Mouse (Mus musculus): ENCODE measurements at regions not wholly inside any gene's neighbourhood (a gene's known extent, or its start where the extent isn't known, plus 50 kb on each side); places are given as distances from the start of the nearest gene placed in this dataset.
A peak's percentile ranks its signal among the peaks of the same experiment; 100 is the strongest.

- no peaks in the 10 kb centered on the region for H3K4me1 ChIP-seq (ENCODE audit: insufficient read depth, low read length)
- no peaks in the 10 kb centered on the region for H3K27me3 ChIP-seq (ENCODE audit: insufficient read depth, low read length)
- H3K27ac ChIP-seq (ENCODE audit: low read depth, low read length) = no peak overlapping the region
- H3K4me3 ChIP-seq (ENCODE audit: low read depth, low read length) = no peak overlapping the region
- WGBS = 84% methylated on average over 2 of the region's 2 CpGs
- ATAC-seq (ENCODE audit: low FRiP score) (no peak), DNase-seq (ENCODE audit: low spot score) (no peak)
- no peaks in the 10 kb centered on the region for H3K9me3 ChIP-seq (ENCODE audit: low read length)
- no peak overlapping the region for H3K4me2 ChIP-seq (ENCODE audit: low read depth, low read length, poor library complexity, severe bottlenecking)
- no peak for TF ChIP-seq CTCF (IDR thresholded peaks at IDR 0.05)
- H3K36me3 ChIP-seq (ENCODE audit: insufficient read depth, low read length) = no peaks in the 10 kb centered on the region
- no peak overlapping the region for H3K9ac ChIP-seq (replicated peaks; ENCODE audit: low read length, poor library complexity, severe bottlenecking)
These were observed 418.7 kb downstream of the Pik3r1 start for GRCm38 (mm10) chr13:101349354-101349753.

GRCm38 (mm10) chr13:101338280-101338872 lies 429.6 kb downstream of the Pik3r1 start:
- Histone ChIP-seq H3K4me1 (ENCODE audit: insufficient read depth, low read length) (no peaks in the 10 kb centered on the region), H3K27ac (ENCODE audit: low read depth, low read length) (no peak overlapping the region), H3K4me3 (ENCODE audit: low read depth, low read length) (no peak overlapping the region), H3K36me3 (ENCODE audit: insufficient read depth, low read length) (no peaks in the 10 kb centered on the region), H3K27me3 (ENCODE audit: insufficient read depth, low read length) (no peaks in the 10 kb centered on the region), H3K4me2 (ENCODE audit: low read depth, low read length, poor library complexity, severe bottlenecking) (no peak overlapping the region), H3K9me3 (ENCODE audit: low read length) (no peaks in the 10 kb centered on the region), H3K9ac (replicated peaks; ENCODE audit: low read length, poor library complexity, severe bottlenecking) (no peak overlapping the region)
- no peak for TF ChIP-seq CTCF (IDR thresholded peaks at IDR 0.05)
- WGBS = 98% methylated on average over 3 of the region's 3 CpGs
- DNase-seq (ENCODE audit: low spot score) (no peak), ATAC-seq (ENCODE audit: low FRiP score) (no peak)

- H3K27me3 ChIP-seq (ENCODE audit: insufficient read depth, low read length) = no peaks in the 10 kb centered on the region
- ATAC-seq (ENCODE audit: low FRiP score) (no peak), DNase-seq (ENCODE audit: low spot score) (peak; percentile 37)
- WGBS = 62% methylated on average over 4 of the region's 4 CpGs
- H3K9ac ChIP-seq (replicated peaks; ENCODE audit: low read length, poor library complexity, severe bottlenecking) = no peak overlapping the region
- no peaks in the 10 kb centered on the region for H3K4me1 ChIP-seq (ENCODE audit: insufficient read depth, low read length)
- no peak overlapping the region for H3K4me3 ChIP-seq (ENCODE audit: low read depth, low read length)
- no peaks in the 10 kb centered on the region for H3K36me3 ChIP-seq (ENCODE audit: insufficient read depth, low read length)
- no peak for TF ChIP-seq CTCF (IDR thresholded peaks at IDR 0.05)
- H3K4me2 ChIP-seq (ENCODE audit: low read depth, low read length, poor library complexity, severe bottlenecking) = no peak overlapping the region
- no peak overlapping the region for H3K27ac ChIP-seq (ENCODE audit: low read depth, low read length)
- no peaks in the 10 kb centered on the region for H3K9me3 ChIP-seq (ENCODE audit: low read length)
These were observed 449.4 kb downstream of the Pik3r1 start for GRCm38 (mm10) chr13:101318621-101319020.

- H3K4me3 ChIP-seq (ENCODE audit: low read depth, low read length) = no peak overlapping the region
- no peak for TF ChIP-seq CTCF (IDR thresholded peaks at IDR 0.05)
- no peaks in the 10 kb centered on the region for H3K9me3 ChIP-seq (ENCODE audit: low read length)
- no peaks in the 10 kb centered on the region for H3K4me1 ChIP-seq (ENCODE audit: insufficient read depth, low read length)
- H3K36me3 ChIP-seq (ENCODE audit: insufficient read depth, low read length) = no peaks in the 10 kb centered on the region
- no peak for ATAC-seq (ENCODE audit: low FRiP score)
- DNase-seq (ENCODE audit: low spot score) = no peak
- no peak overlapping the region for H3K4me2 ChIP-seq (ENCODE audit: low read depth, low read length, poor library complexity, severe bottlenecking)
- 89% methylated on average over 4 of the region's 4 CpGs for WGBS
- H3K27me3 ChIP-seq (ENCODE audit: insufficient read depth, low read length) = no peaks in the 10 kb centered on the region
- H3K27ac ChIP-seq (ENCODE audit: low read depth, low read length) = no peak overlapping the region
- no peak overlapping the region for H3K9ac ChIP-seq (replicated peaks; ENCODE audit: low read length, poor library complexity, severe bottlenecking)
These were observed 451.7 kb downstream of the Pik3r1 start for GRCm38 (mm10) chr13:101316336-101316735.

GRCm38 (mm10) chr13:101314040-101314439 lies 454.0 kb downstream of the Pik3r1 start:
- Histone ChIP-seq H3K27me3 (ENCODE audit: insufficient read depth, low read length) (no peaks in the 10 kb centered on the region), H3K36me3 (ENCODE audit: insufficient read depth, low read length) (no peaks in the 10 kb centered on the region), H3K9ac (replicated peaks; ENCODE audit: low read length, poor library complexity, severe bottlenecking) (no peak overlapping the region), H3K4me1 (ENCODE audit: insufficient read depth, low read length) (no peaks in the 10 kb centered on the region), H3K9me3 (ENCODE audit: low read length) (no peaks in the 10 kb centered on the region), H3K4me3 (ENCODE audit: low read depth, low read length) (no peak overlapping the region), H3K27ac (ENCODE audit: low read depth, low read length) (no peak overlapping the region), H3K4me2 (ENCODE audit: low read depth, low read length, poor library complexity, severe bottlenecking) (no peak overlapping the region)
- no peak for DNase-seq (ENCODE audit: low spot score)
- TF ChIP-seq CTCF (IDR thresholded peaks at IDR 0.05) = no peak
- ATAC-seq (ENCODE audit: low FRiP score) = no peak

GRCm38 (mm10) chr13:101311634-101312314 lies 456.2 kb downstream of the Pik3r1 start:
- Histone ChIP-seq H3K27me3 (ENCODE audit: insufficient read depth, low read length) (no peaks in the 10 kb centered on the region), H3K9me3 (ENCODE audit: low read length) (no peaks in the 10 kb centered on the region), H3K36me3 (ENCODE audit: insufficient read depth, low read length) (no peaks in the 10 kb centered on the region), H3K9ac (replicated peaks; ENCODE audit: low read length, poor library complexity, severe bottlenecking) (no peak overlapping the region), H3K4me2 (ENCODE audit: low read depth, low read length, poor library complexity, severe bottlenecking) (no peak overlapping the region), H3K27ac (ENCODE audit: low read depth, low read length) (no peak overlapping the region), H3K4me3 (ENCODE audit: low read depth, low read length) (no peak overlapping the region), H3K4me1 (ENCODE audit: insufficient read depth, low read length) (no peaks in the 10 kb centered on the region)
- no peak for TF ChIP-seq CTCF (IDR thresholded peaks at IDR 0.05)
- 79% methylated on average over 3 of the region's 3 CpGs for WGBS
- ATAC-seq (ENCODE audit: low FRiP score) (no peak), DNase-seq (ENCODE audit: low spot score) (peak; percentile 12)

Data from midbrain, postnatal 0 days (tissue).